Mouse (Mus musculus) liver, postnatal 0 days (tissue): Measurements from ENCODE around the gene AU040320. TPM values are rescaled to one million over a fixed set of nuclear protein-coding genes. Genes with fewer than 3 reads are reported as not detected.

ENCODE experiments used
- ATAC-seq: fragments of 200-750 bp; cut with Nextera tagmentation; 2 replicates; pipeline ENCODE4 v1.8.0; 2017; ENCODE audit warnings: mild to moderate bottlenecking, moderate library complexity
- DNase-seq: peaks from one replicate; pipeline ENCODE4 v3.0.0-alpha.2; 2016
- H3K27ac ChIP-seq: fragments of 300-500 bp; sonication (generic); 2 replicates; pipeline ENCODE4 v1.5.1; 2014; ENCODE audit warnings: antibody characterized with exemption, moderate library complexity, mild to moderate bottlenecking, low read depth
- H3K27me3 ChIP-seq: fragments of 300-500 bp; sonication (generic); 2 replicates; pipeline ENCODE4 v1.6.1; 2014; ENCODE audit warnings: low read length, control low read depth, mixed read lengths; ENCODE audit not compliant: insufficient read depth
- H3K36me3 ChIP-seq: fragments of 300-500 bp; sonication (generic); replicated peaks from 2 replicates; pipeline ENCODE4 v1.6.1; 2014; ENCODE audit warnings: mild to moderate bottlenecking, control low read depth, low read length, moderate library complexity, mixed read lengths; ENCODE audit not compliant: insufficient read depth
- H3K4me1 ChIP-seq: fragments of 300-500 bp; sonication (generic); 2 replicates; pipeline ENCODE4 v1.6.1; 2014; ENCODE audit warnings: antibody characterized with exemption, mild to moderate bottlenecking, control low read depth; ENCODE audit not compliant: insufficient read depth
- H3K4me2 ChIP-seq: fragments of 300-500 bp; sonication (generic); 2 replicates; pipeline ENCODE4 v1.6.1; 2014; ENCODE audit warnings: low read depth, mild to moderate bottlenecking, low read length, moderate library complexity, mixed read lengths
- H3K4me3 ChIP-seq: fragments of 300-500 bp; sonication (generic); 2 replicates; pipeline ENCODE4 v1.5.1; 2014; ENCODE audit warnings: low read depth, low read length
- H3K9ac ChIP-seq: fragments of 300-500 bp; sonication (generic); replicated peaks from 2 replicates; pipeline ENCODE4 v1.6.1; 2014; ENCODE audit warnings: mild to moderate bottlenecking, moderate library complexity
- H3K9me3 ChIP-seq: fragments of 300-500 bp; sonication (generic); 2 replicates; pipeline ENCODE4 v1.6.1; 2016; ENCODE audit warnings: mild to moderate bottlenecking, control low read depth, low read length, mixed read lengths
- CTCF ChIP-seq: sonication (generic); IDR thresholded peaks from 2 replicates; pipeline ENCODE4 v1.5.1; 2016; ENCODE audit warnings: antibody characterized with exemption, low read depth
- EP300 ChIP-seq: IDR thresholded peaks from 2 replicates; pipeline ENCODE4 v1.6.1; 2016; ENCODE audit warnings: antibody characterized with exemption, low read depth, mild to moderate bottlenecking
- WGBS: fragments of 180-500 bp; shearing (Covaris S2); extraction: QIAGEN DNeasy Blood & Tissue Kit; methylation state at CpG from one replicate; pipeline ENCODE4 v1.1.7; 2014; ENCODE audit not compliant: insufficient replicate concordance; 5-methylcytosine and 5-hydroxymethylcytosine counted together
- polyA plus RNA-seq: library from polyadenylated mRNA; unstranded; fragments of >200 nt; fragmentation: Nextera tagmentation; extraction: Ambion mirVana; gene quantifications from 2 replicates; pipeline ENCODE4 v1.2.1, GENCODE M21; 2015

The AU040320 gene
- polyA plus RNA-seq, 1 experiment from 2014 or later, result 9.5 TPM

DNA sequence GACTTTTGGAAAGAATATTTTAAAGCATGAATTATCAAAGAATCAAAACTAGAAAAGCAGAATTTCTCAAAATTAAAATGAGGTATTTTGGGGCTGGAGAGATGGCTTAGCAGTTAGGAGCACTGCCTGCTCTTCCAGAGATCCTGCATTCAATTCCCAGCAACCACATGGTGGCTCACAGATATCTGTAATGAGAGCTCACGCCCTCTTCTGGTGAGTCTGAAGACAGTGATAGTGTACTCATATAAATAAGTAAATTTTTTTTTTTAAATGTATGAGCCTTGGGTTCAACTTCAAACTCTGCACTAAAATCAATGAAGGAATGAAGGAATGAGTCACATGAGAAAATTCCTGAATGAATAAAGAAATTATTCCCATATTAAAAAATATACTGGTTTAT is 132.6 kb downstream of the AU040320 start:
- ATAC-seq (no peak), DNase-seq (no peak)
- Histone ChIP-seq H3K9me3 (no peaks in the 10 kb centered on the region), H3K36me3 (peaks cover 39% of the 10 kb centered on the region), H3K4me2 (no peak overlapping the region), H3K9ac (no peak overlapping the region), H3K27me3 (no peaks in the 10 kb centered on the region), H3K4me1 (no peaks in the 10 kb centered on the region), H3K27ac (no peak overlapping the region), H3K4me3 (no peak overlapping the region)
- TF ChIP-seq CTCF, result peak; percentile 41
- TF ChIP-seq EP300, result no peak
- 74% methylated on average over 1 of the region's 1 CpGs for WGBS

GRCm38 (mm10) chr4:126889879-126890278 is 136.5 kb downstream of the AU040320 start:
- Histone ChIP-seq H3K27me3 (no peaks in the 10 kb centered on the region), H3K36me3 (peaks cover 41% of the 10 kb centered on the region), H3K4me2 (no peak overlapping the region), H3K4me3 (no peak overlapping the region), H3K27ac (no peak overlapping the region), H3K9ac (no peak overlapping the region), H3K9me3 (no peaks in the 10 kb centered on the region), H3K4me1 (no peaks in the 10 kb centered on the region)
- no peak for DNase-seq
- WGBS, result 73% methylated on average over 8 of the region's 8 CpGs
- ATAC-seq, result peak; percentile 29; the same call in 1 of the 2 replicates
- TF ChIP-seq CTCF, result no peak
- TF ChIP-seq EP300, result no peak

Other genes starting within 250 kb of the AU040320 start
- gene Ago4, start 220.1 kb upstream of the AU040320 start, polyA plus RNA-seq, result 0.38 and 0.63 TPM in 2 replicates
- 17.2 and 20.6 TPM in 2 replicates for gene Clspn, start 196.6 kb upstream of the AU040320 start, polyA plus RNA-seq
- gene 5730409E04Rik, start 143.7 kb upstream of the AU040320 start, polyA plus RNA-seq, result 0.34 and 0.41 TPM in 2 replicates
- gene Psmb2, start 75.9 kb upstream of the AU040320 start, polyA plus RNA-seq, result 218 and 239 TPM in 2 replicates
- gene Tfap2e, start 17.3 kb upstream of the AU040320 start, polyA plus RNA-seq, result not detected in 2 replicates
- gene Ncdn, start 106 bp upstream of the AU040320 start, polyA plus RNA-seq, result 4.2 and 4.8 TPM in 2 replicates
- 2.9 and 4.4 TPM in 2 replicates for gene Zmym4, start 214.6 kb downstream of the AU040320 start, polyA plus RNA-seq